8 mouse cellular contexts compared by ENCODE assay signal in the genomic region with DNA sequence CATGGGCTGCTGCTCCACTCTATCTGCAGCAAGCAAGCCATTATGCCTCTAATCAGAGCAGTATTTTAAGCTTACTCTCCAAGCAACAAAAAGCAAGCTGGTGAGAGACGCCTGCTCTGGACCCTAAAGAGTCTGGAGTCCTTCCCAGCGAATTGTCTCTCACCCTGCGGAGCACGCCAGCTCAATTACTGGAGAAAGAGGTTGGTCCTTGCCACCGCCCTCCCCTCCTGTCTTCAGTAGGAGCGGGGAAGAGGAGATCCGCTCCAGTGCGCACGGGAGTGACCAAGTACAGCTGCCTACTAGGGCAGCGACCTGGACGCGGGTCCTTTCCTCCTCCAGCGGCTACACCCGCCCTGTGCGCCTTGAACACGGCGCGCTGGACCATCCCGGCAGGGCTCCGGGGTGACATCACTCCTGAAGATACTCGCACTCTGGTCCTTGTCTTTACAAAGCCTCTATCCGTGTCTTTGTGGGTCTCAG. TPM values are rescaled to one million over a fixed set of nuclear protein-coding genes. Genes with fewer than 3 reads are reported as not detected.
DNase-seq lines count a peak whose midpoint lies in the region; ATAC-seq and TF ChIP-seq lines count a peak whose summit lies in the region.

A gene (plus strand): TSS at position 127 of the 480 bp plus-strand sequence.

- no peaks in the 10 kb centered on the region for H3K4me1 ChIP-seq in olfactory bulb, adult 2 months (ENCODE audit: control insufficient read depth, insufficient read depth, low read length)

- peak within 1 kb of the TSS; percentile 71 for H3K4me3 ChIP-seq in olfactory bulb, adult 2 months (ENCODE audit: insufficient read depth, low read depth, low read length)

- intact Hi-C loops in left cerebral cortex, postnatal 36 days (cut with DNase I): no loop called here

- TF ChIP-seq CTCF in olfactory bulb, adult 2 months (IDR thresholded peaks at IDR 0.05; ENCODE audit: insufficient read depth, low read depth, low read length): no peak

- TF ChIP-seq POLR2A in olfactory bulb, adult 2 months (IDR thresholded peaks at IDR 0.05; ENCODE audit: insufficient read depth, low read depth, low read length): peak; percentile 41; the same call in 1 of the 2 replicates

- peak; percentile 82 for ATAC-seq in common myeloid progenitor, adult 5-6 weeks (replicated peaks; ENCODE audit: low read depth, poor library complexity, severe bottlenecking)

- peak within 1 kb of the TSS; percentile 84 for H3K27ac ChIP-seq in olfactory bulb, adult 2 months (ENCODE audit: insufficient read depth, low read depth, low read length)

- WGBS in olfactory bulb, adult 2 months: under 1% methylated on average over 22 of the region's 22 CpGs

- peak; percentile 22 for DNase-seq in ovary, postnatal 36 days (ENCODE audit: low spot score)
- DNase-seq in ovary, postnatal 14 days (ENCODE audit: low spot score): no peak
- DNase-seq in frontal cortex, postnatal 36 days (ENCODE audit: low spot score in 2 of 2): peak; percentile 42 to 50
- peak; percentile 40 to 52 for DNase-seq in left cerebral cortex, postnatal 36 days (ENCODE audit: low spot score in 2 of 2)
- DNase-seq in spleen, postnatal 10 days (ENCODE audit: low spot score in 2 of 2): no peak
- DNase-seq in ovary, adult 18-20 months (ENCODE audit: low spot score): no peak

RNA-seq across cellular contexts. Expression of the gene that starts here (rescaled TPM):
- not detected in 2 replicates for total RNA-seq in common myeloid progenitor, adult 5-6 weeks (2017)
- total RNA-seq in left cerebral cortex, postnatal 36 days (2021): 100 to 1,000 TPM in 1 of 2 experiments, 10 to 100 TPM in 1; 88.8 to 101 TPM
- not detected in 2 replicates for polyA plus RNA-seq in olfactory bulb, adult 2 months (2012; ENCODE audit: insufficient read depth, insufficient read length, low replicate concordance, missing spikeins)

Comparison
In these comparisons a context has a peak if more than half of its experiments do, and no peak if none do; other contexts are left out.
1. RNA of the gene that starts here (total RNA-seq): 88.8 to 101 TPM in left cerebral cortex, postnatal 36 days; not detected in common myeloid progenitor, adult 5-6 weeks; every median in the first group is over 10 times any median in the second.
2. DNase-seq: peak in ovary, postnatal 36 days (single experiment), frontal cortex, postnatal 36 days (2 of 2) and left cerebral cortex, postnatal 36 days (2 of 2); none in ovary, postnatal 14 days (single experiment), spleen, postnatal 10 days (0 of 2) and ovary, adult 18-20 months (single experiment).
3. Peak in ATAC-seq in common myeloid progenitor, adult 5-6 weeks; RNA of the gene not detected or under 1 TPM.